Mouse (Mus musculus) intestine, embryonic 14.5 days (tissue): ENCODE results near the gene Olfr31. TPM values are rescaled to one million over a fixed set of nuclear protein-coding genes. Genes with fewer than 3 reads are reported as not detected.

Experiments used
- ATAC-seq: fragments of 200-750 bp; cut with Nextera tagmentation; replicated peaks from 2 replicates; pipeline ENCODE4 v1.8.0; 2017; ENCODE audit warnings: low read depth, moderate number of reproducible peaks, moderate TSS enrichment, moderate library complexity; ENCODE audit not compliant: low FRiP score, low TSS enrichment
- DNase-seq: peaks from one replicate; pipeline ENCODE4 v3.0.0-alpha.2; 2018; ENCODE audit warnings: low spot score
- H3K27ac ChIP-seq: fragments of 300-500 bp; sonication (generic); 2 replicates; pipeline ENCODE4 v1.5.1; 2014; ENCODE audit warnings: low read depth, mild to moderate bottlenecking, control low read depth
- H3K27me3 ChIP-seq: fragments of 300-500 bp; sonication (generic); replicated peaks from 2 replicates; pipeline ENCODE4 v1.6.1; 2014; ENCODE audit warnings: low read length, control low read depth; ENCODE audit not compliant: control insufficient read depth, insufficient read depth
- H3K36me3 ChIP-seq: fragments of 300-500 bp; sonication (generic); 2 replicates; pipeline ENCODE4 v1.6.1; 2014; ENCODE audit warnings: low read length, control low read depth; ENCODE audit not compliant: control insufficient read depth, insufficient read depth
- H3K4me1 ChIP-seq: fragments of 300-500 bp; sonication (generic); replicated peaks from 2 replicates; pipeline ENCODE4 v1.6.1; 2014; ENCODE audit warnings: low read length, control low read depth, mixed read lengths; ENCODE audit not compliant: control insufficient read depth, insufficient read depth
- H3K4me2 ChIP-seq: fragments of 300-500 bp; sonication (generic); 2 replicates; pipeline ENCODE4 v1.6.1; 2014; ENCODE audit warnings: low read length
- H3K4me3 ChIP-seq: fragments of 300-500 bp; sonication (generic); 2 replicates; pipeline ENCODE4 v1.5.1; 2014; ENCODE audit warnings: low read depth, low read length, control low read depth, mixed read lengths
- H3K9ac ChIP-seq: fragments of 300-500 bp; sonication (generic); 2 replicates; pipeline ENCODE4 v1.6.1; 2014; ENCODE audit warnings: mild to moderate bottlenecking, low read length
- H3K9me3 ChIP-seq: fragments of 300-500 bp; sonication (generic); 2 replicates; pipeline ENCODE4 v1.6.1; 2016; ENCODE audit warnings: low read length, control low read depth; ENCODE audit not compliant: control insufficient read depth
- WGBS: fragments of 180-500 bp; shearing (Covaris S2); extraction: QIAGEN DNeasy Blood & Tissue Kit; methylation state at CpG from one replicate; pipeline ENCODE4 v1.1.7; 2014; 5-methylcytosine and 5-hydroxymethylcytosine counted together
- polyA plus RNA-seq: library from polyadenylated mRNA; unstranded; fragments of >200 nt; fragmentation: Nextera tagmentation; extraction: Ambion mirVana; gene quantifications from 2 replicates; pipeline ENCODE4 v1.2.1, GENCODE M21; 2014

Olfr31 gene
- not detected in 2 replicates for polyA plus RNA-seq

- Histone ChIP-seq H3K9ac (no peak within 1 kb of the TSS), H3K4me3 (no peak within 1 kb of the TSS), H3K27ac (no peak within 1 kb of the TSS), H3K4me2 (no peak within 1 kb of the TSS), H3K36me3 (no peaks in the 10 kb centered on the region), H3K9me3 (no peaks in the 10 kb centered on the region), H3K27me3 (no peaks in the 10 kb centered on the region), H3K4me1 (no peaks in the 10 kb centered on the region)
- DNase-seq (no peak), ATAC-seq (no peak)
Observed at GRCm38 (mm10) chr14:14322528-14322927, at the start of gene Olfr31. Olfr31 (plus strand) TSS chr14:14322828.

GRCm38 (mm10) chr14:14294426-14294825 is 28.2 kb upstream of the Olfr31 start:
- no peaks in the 10 kb centered on the region for H3K4me1 ChIP-seq
- 46% methylated on average over 7 of the region's 7 CpGs for WGBS
- H3K4me3 ChIP-seq = peak overlapping the region; percentile 15
- H3K36me3 ChIP-seq = no peaks in the 10 kb centered on the region
- no peaks in the 10 kb centered on the region for H3K9me3 ChIP-seq
- H3K9ac ChIP-seq = no peak overlapping the region
- H3K27ac ChIP-seq = no peak overlapping the region
- no peak; the same call in 1 of the 2 replicates for ATAC-seq
- DNase-seq = no peak
- peak overlapping the region; percentile 31 for H3K4me2 ChIP-seq
- no peaks in the 10 kb centered on the region for H3K27me3 ChIP-seq

- 44% methylated on average over 16 of the region's 16 CpGs for WGBS
- Histone ChIP-seq H3K9me3 (no peaks in the 10 kb centered on the region), H3K4me1 (no peaks in the 10 kb centered on the region), H3K4me2 (peak overlapping the region; percentile 15; the same call in 1 of the 2 replicates), H3K36me3 (no peaks in the 10 kb centered on the region), H3K27ac (no peak overlapping the region), H3K9ac (no peak overlapping the region), H3K4me3 (no peak overlapping the region), H3K27me3 (no peaks in the 10 kb centered on the region)
- no peak for ATAC-seq
- peak; percentile 52 for DNase-seq
Observed at GRCm38 (mm10) chr14:14308938-14309337, 13.7 kb upstream of the Olfr31 start.

- Histone ChIP-seq H3K4me1 (no peaks in the 10 kb centered on the region), H3K27me3 (no peaks in the 10 kb centered on the region), H3K36me3 (no peaks in the 10 kb centered on the region), H3K9ac (no peak overlapping the region), H3K4me3 (no peak overlapping the region), H3K4me2 (peak overlapping the region; percentile 15; the same call in 1 of the 2 replicates), H3K27ac (no peak overlapping the region), H3K9me3 (no peaks in the 10 kb centered on the region)
- no peak for DNase-seq
- ATAC-seq = no peak
- WGBS = 50% methylated on average over 14 of the region's 14 CpGs
Observed at GRCm38 (mm10) chr14:14309416-14309815, 13.2 kb upstream of the Olfr31 start.

GRCm38 (mm10) chr14:14345113-14345871 is 22.7 kb downstream of the Olfr31 start:
- peak overlapping the region; percentile 64 for H3K27ac ChIP-seq
- peak; percentile 92 for DNase-seq
- peak overlapping the region; percentile 57 for H3K9ac ChIP-seq
- peak overlapping the region; percentile 50 for H3K4me3 ChIP-seq
- H3K27me3 ChIP-seq = no peaks in the 10 kb centered on the region
- no peaks in the 10 kb centered on the region for H3K4me1 ChIP-seq
- H3K4me2 ChIP-seq = peak overlapping the region; percentile 76
- peaks cover 41% of the 10 kb centered on the region for H3K9me3 ChIP-seq
- 6% methylated on average over 36 of the region's 40 CpGs for WGBS
- ATAC-seq = peak; percentile 82
- no peaks in the 10 kb centered on the region for H3K36me3 ChIP-seq

- ATAC-seq (peak; percentile 47), DNase-seq (peak; percentile 85)
- Histone ChIP-seq H3K27me3 (no peaks in the 10 kb centered on the region), H3K27ac (peak within 1 kb of the TSS; percentile 64), H3K4me1 (no peaks in the 10 kb centered on the region), H3K4me3 (peak within 1 kb of the TSS; percentile 50), H3K36me3 (no peaks in the 10 kb centered on the region), H3K4me2 (peak within 1 kb of the TSS; percentile 76), H3K9me3 (peaks cover 48% of the 10 kb centered on the region), H3K9ac (peak within 1 kb of the TSS; percentile 57)
- WGBS = 4% methylated on average over 60 of the region's 69 CpGs
Observed at GRCm38 (mm10) chr14:14345948-14346812, 23.6 kb downstream of the Olfr31 start, which contains the start of gene Il3ra. Il3ra (plus strand) TSS chr14:14346275.

- peak; percentile 6 for ATAC-seq
- Histone ChIP-seq H3K4me2 (peak overlapping the region; percentile 76), H3K27ac (peak overlapping the region; percentile 64; the same call in 1 of the 2 replicates), H3K4me3 (peak overlapping the region; percentile 50), H3K27me3 (no peaks in the 10 kb centered on the region), H3K4me1 (no peaks in the 10 kb centered on the region), H3K36me3 (no peaks in the 10 kb centered on the region), H3K9me3 (peaks cover 52% of the 10 kb centered on the region), H3K9ac (no peak overlapping the region; the same call in 1 of the 2 replicates)
- 24% methylated on average over 12 of the region's 16 CpGs for WGBS
- no peak for DNase-seq
Observed at GRCm38 (mm10) chr14:14346813-14347100, 24.1 kb downstream of the Olfr31 start.

GRCm38 (mm10) chr14:14347151-14347835 is 24.7 kb downstream of the Olfr31 start:
- 80% methylated on average over 17 of the region's 17 CpGs for WGBS
- ATAC-seq (peak; percentile 5; the same call in 1 of the 2 replicates), DNase-seq (peak; percentile 75)
- Histone ChIP-seq H3K4me2 (no peak overlapping the region), H3K27ac (no peak overlapping the region), H3K4me3 (no peak overlapping the region), H3K4me1 (no peaks in the 10 kb centered on the region), H3K36me3 (no peaks in the 10 kb centered on the region), H3K27me3 (no peaks in the 10 kb centered on the region), H3K9ac (no peak overlapping the region), H3K9me3 (peaks cover 56% of the 10 kb centered on the region)
